Mouse (Mus musculus) adrenal gland (tissue): ENCODE results near the gene Mcm3ap.

ENCODE experiments used
- intact Hi-C: fragments of 180-260 bp; cut with DNase I; formaldehyde crosslinking; loops from one replicate; pipeline ENCODE4 v1.15.1; 2025

Mcm3ap gene

DNA sequence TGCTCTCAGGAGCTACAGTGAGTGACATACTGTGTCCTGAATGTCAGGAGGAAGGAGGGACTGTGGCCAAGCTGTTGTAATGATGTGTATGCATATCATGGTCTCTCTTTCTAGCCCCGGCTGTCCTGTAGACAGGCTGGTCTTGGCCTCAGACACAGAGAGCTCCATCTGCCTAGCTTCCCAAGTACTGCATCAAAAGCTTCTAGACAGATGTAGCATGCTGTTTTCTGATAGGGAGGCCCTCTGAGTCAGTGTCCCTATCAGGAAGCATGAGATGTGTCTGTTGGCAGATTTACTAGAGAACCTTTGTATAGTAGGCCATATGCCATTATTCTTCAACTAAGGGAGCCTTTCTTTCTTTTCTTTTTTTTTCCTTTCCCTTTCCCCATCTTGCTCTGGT, 24.8 kb downstream of the Mcm3ap start:
- intact Hi-C loops, result no loop called here

DNA sequence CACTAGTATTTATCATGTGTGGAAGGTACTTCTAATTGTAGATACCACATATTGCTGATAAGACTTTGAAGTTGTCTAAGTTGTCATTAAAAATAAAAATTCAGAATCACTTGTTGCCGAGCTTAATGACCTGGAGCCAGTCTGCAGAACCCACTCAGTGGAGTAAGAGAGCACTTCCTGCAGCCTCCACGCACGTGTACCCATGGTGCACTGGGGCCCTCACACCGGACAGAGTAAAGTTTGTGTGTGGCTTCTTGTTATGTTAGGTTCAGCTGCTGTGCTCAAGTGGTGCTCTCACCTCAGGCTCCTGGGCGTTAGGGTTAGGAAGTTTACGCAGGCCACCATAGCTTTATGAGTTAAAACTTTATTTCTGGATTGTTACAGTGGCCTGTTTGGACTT, 26.8 kb downstream of the Mcm3ap start:
- intact Hi-C loops, result no loop called here

DNA sequence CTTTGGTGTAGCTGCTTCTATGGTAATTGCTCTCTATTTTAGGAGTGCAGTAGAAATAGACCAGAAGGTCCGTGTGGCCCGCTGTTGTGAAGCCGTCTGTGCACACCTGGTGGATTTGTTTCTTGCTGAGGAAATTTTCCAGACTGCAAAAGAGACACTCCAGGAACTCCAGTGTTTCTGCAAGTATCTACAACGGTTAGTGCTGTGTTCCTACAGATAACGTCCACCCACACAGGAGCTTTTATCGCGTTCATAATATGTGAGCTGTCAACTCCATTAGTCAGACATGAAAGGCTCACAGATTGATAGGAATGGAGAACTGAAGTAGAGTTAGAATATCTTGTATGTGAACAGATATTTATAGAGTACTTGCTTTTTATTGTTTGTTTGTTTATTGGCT, 27.6 kb downstream of the Mcm3ap start:
- intact Hi-C loops, result no loop called here

DNA sequence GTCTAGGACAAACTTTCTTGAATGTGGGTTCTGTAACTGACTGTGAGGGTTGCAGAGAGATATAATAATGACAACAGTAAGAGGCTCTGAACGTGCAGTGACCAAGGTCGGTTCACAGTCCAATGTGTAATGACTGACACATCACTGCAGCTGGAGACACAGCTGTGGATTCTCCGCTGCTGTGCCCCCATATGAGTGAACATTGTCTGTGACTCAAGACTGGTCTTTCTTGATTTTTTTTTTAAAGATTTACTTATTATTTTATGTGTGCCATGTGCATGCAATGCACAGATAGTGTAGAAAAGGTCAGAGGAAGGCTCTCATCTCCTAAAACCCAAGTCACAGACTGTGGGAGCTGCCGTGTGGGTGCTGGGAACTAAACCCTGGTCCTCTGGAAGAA, 28.8 kb downstream of the Mcm3ap start:
- intact Hi-C loops, result no loop called here

DNA sequence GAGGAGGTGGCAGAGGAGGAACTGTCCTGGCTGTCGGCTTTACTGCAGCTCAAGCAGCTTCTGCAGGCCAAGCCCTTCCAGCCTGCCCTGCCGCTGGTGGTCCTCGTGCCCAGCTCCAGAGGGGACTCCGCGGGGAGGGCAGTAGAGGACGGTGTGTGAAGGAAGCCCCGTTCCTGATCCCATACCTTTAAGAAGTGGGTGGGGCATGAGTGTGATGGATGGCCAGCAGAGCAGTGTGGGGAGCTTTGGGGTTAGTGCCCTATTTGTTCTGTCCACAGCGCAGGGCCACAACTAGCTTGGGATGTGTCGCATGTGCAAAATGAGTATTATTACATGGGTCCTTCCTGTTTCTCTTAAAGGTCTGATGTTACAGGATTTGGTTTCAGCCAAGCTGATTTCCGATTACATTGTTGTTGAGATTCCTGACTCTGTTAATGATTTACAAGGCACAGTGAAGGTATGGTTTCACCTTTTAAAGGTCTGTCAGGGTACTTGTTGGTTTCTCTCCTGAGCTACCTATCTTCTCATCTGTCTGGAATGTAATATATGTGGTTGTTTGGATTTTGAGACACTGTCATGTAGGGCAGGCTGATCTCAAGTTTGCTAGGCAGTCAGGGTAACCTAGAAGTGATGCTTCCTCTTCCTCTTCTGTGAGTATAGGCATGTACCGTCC, 35.7 kb downstream of the Mcm3ap start:
- intact Hi-C loops, result no loop called here

DNA sequence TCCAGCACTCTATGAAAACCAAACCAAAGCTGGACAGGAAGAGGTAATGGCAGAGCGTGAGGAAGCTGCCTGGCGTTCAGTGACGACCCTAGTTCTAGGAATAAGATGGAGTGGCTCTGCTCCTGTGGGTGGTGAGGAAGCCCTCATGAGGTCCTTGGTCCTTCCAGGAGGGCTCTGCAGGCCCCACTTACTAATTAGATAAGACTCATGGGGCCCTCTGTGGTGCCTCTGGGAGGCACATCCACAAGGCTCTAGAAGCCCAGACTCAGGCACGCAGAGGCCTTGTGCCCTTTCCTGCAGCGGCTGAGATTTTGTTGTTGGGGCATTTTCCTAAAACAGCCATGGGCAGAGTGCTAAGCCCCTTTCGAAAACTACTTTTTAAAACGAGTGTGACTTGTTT, 37.1 kb downstream of the Mcm3ap start:
- intact Hi-C loops, result no loop called here

- intact Hi-C loops, result no loop called here
Measured at GRCm38 (mm10) chr10:76512965-76513583, 44.3 kb downstream of the Mcm3ap start.

GRCm38 (mm10) chr10:76530922-76531321, 62.2 kb downstream of the Mcm3ap start:
- intact Hi-C loops, result no loop called here

GRCm38 (mm10) chr10:76531375-76531774, 62.6 kb downstream of the Mcm3ap start, which contains the start of gene Lss:
Gene Lss, plus strand, starts transcription at chr10:76531588.
- intact Hi-C loops, result no loop called here

DNA sequence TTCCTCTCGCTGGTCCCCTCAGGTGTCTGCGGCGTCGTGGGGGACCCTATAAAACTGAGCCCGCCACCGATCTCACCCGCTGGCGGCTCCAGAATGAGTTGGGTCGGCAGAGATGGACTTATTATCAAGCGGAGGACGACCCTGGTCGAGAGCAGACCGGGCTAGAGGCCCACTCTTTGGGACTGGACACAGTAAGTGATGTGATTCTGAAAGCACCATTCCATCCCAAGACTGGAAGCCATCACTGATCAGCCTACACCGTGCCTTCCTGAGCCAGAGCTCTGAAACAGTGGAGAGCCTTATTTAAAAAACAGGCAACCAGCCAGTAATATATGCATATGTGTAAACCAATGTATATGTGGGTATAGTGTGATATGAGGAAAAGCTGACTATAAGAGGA, 63.1 kb downstream of the Mcm3ap start:
- intact Hi-C loops, result no loop called here

DNA sequence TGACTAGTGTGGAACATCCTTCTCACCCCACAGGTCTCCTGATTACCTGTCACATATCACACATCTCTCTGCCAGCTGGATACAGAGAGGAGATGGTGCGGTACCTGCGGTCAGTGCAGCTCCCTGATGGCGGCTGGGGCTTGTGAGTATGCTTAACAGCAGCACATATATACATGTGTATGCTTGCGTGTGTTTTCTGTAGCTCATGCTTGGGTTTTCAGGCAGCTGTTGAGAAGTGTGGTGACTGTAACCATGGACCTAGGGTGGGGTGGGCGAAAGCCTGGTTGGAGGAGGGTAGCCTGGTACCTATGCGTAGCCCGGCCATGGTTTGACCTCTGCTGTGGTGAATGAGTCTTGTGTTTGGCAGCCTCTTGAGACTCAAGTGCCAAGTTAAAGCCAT, 66.8 kb downstream of the Mcm3ap start:
- intact Hi-C loops, result no loop called here

DNA sequence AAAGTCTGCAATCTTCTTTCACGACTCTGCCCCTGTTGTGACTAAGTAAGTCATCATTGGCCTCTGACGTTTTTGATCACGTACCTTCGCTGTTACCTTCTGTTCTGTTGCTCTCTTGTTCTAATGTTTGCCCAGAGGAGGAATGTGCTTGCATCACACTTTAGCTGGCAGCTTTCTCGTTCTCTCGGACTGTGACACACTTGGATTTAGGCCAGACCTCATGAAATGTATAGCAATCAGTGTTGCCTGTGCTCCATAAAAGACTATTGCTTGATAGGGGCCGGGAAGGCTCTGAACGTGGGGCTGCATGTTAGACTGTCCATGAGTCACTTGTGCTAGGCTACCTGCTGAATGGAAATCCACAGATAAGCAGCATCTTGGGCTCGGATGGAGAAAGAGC, 68.9 kb downstream of the Mcm3ap start:
- intact Hi-C loops, result no loop called here

DNA sequence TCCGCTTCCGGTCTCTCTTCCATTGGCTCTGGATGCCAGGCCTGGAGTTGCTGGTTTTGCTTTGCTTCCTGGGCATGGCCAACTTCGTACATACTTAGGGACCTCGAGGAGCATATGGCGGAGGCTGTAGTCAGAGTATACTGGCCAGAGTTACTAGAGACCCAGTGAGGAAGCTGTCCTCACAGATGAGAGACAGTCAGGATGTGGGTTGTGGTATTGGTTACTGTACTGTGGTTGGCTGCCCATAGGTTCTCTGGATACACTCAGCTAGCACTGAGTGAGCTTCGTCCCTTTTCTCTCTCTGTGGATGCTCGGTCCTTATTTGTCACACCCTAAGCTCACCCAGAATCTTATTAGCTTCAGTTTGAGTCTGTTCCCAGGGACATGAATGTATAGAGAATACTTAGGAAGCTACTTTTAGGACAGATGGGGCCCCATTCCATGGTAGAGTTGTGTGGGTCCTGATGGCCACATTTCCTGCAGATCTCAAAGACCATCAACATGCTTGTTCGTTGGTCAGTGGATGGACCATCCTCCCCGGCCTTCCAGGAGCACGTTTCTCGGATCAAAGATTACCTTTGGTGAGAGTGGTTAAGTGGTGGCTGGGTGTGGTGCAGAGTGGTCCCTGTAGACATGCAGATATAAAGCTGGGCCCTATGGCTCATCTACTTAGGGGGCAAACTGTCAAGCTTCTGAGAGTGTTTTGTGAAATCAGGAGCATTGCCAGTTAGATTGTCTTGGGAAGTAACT, 72.8 kb downstream of the Mcm3ap start:
- intact Hi-C loops, result no loop called here

- intact Hi-C loops, result no loop called here
Measured at GRCm38 (mm10) chr10:76542636-76543375, 74.1 kb downstream of the Mcm3ap start.

- intact Hi-C loops, result no loop called here
Measured at GRCm38 (mm10) chr10:76546566-76546965, 77.8 kb downstream of the Mcm3ap start.

DNA sequence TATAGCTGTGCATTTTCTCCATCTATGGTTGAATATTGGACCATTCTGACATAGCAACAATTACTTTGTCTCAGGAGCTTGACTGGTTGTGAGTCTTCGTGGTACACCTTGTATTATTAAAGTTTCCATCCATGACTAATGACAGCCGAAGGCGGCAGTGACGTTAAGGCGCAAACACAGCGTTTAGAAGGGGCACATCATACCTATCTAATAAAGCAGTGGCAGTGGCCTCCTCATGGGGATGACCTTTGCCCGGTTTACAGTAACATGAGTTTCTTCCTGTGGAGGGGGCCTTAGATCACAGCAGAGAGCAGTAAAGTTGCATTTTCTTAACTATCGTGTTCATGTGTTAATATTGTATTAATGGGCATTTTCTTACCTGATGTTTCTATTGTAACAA, 79.5 kb downstream of the Mcm3ap start:
- intact Hi-C loops, result no loop called here

GRCm38 (mm10) chr10:76550458-76550857, 81.7 kb downstream of the Mcm3ap start:
- intact Hi-C loops, result loop anchor here (5.0 to 10.0 kb wide), 2 partner anchors 177 to 246 kb away; partner anchors contain the start of gene Col6a1

GRCm38 (mm10) chr10:76551556-76551955, 82.8 kb downstream of the Mcm3ap start:
- intact Hi-C loops, result loop anchor here (5.0 to 10.0 kb wide), 2 partner anchors 176 to 247 kb away; partner anchors contain the start of gene Col6a1

- intact Hi-C loops, result loop anchor here (5.0 to 10.0 kb wide), 2 partner anchors 173 to 249 kb away; partner anchors contain the start of gene Col6a1
Measured at GRCm38 (mm10) chr10:76554061-76554460, 85.3 kb downstream of the Mcm3ap start.

DNA sequence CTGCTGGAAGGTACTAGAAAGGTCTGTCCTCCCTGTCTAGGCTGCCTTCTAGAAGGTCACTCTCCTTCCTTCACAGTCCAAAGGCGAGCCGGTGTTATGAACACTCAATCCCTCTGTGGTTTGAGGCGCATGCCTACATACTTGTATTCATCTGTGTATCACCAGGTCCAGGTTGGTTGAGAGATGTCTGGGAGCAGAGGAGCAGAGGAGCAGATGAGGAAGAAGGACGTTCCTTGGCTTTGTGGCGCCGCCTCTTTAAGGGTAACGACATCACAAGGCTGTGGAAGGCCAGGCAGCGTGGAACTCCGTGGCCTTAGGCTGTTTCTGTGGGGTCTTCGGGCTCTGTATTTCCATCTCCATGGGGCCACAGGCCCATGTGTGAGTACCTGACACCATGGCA, 93.2 kb downstream of the Mcm3ap start, which contains the start of gene Spatc1l:
TSS of gene Spatc1l (plus strand) at position 301 of the 400 bp plus-strand sequence.
- intact Hi-C loops, result no loop called here
